Mouse (Mus musculus): ENCODE data around the gene Them7.

GRCm38 (mm10) chr2:105226297-105226958 is 2.3 kb downstream of the Them7 start:
- no peak for TF ChIP-seq CTCF (IDR thresholded peaks at IDR 0.05; ENCODE audit: insufficient read depth, low read depth, low read length)
- no peak for TF ChIP-seq POLR2A (IDR thresholded peaks at IDR 0.05; ENCODE audit: insufficient read depth, low read depth, low read length)

Measured in olfactory bulb, adult 2 months (tissue).